Mouse (Mus musculus) cortical plate, adult 2 months (tissue): ENCODE measurements around the gene Trp53tg5.

Source experiments
- CTCF ChIP-seq: fragments of 200-500 bp; IDR thresholded peaks from 2 replicates; pipeline ENCODE4 v1.5.1; 2011; ENCODE audit warnings: mild to moderate bottlenecking, control low read depth, low read length; ENCODE audit not compliant: insufficient read depth; ENCODE audit errors: extremely low read depth
- POLR2A ChIP-seq: fragments of 200-500 bp; IDR thresholded peaks from 2 replicates; pipeline ENCODE4 v1.6.1; 2011; ENCODE audit warnings: mild to moderate bottlenecking, low read length, control low read depth; ENCODE audit not compliant: insufficient read depth; ENCODE audit errors: extremely low read depth

GRCm38 (mm10) chr2:164444701-164445100, 28.8 kb downstream of the Trp53tg5 start:
- no peak for TF ChIP-seq CTCF
- no peak for TF ChIP-seq POLR2A
